Mouse (Mus musculus): ENCODE data around the gene Jph2. TPM values are rescaled to one million over a fixed set of nuclear protein-coding genes. Genes with fewer than 3 reads are reported as not detected.

Jph2 gene
- total and polyA plus RNA-seq, 2 experiments from 2014 or later, result 61.7 to 215 TPM

- H3K9ac ChIP-seq (replicated peaks; ENCODE audit: low read depth, low read length), result no peak overlapping the region
- H3K27me3 ChIP-seq (ENCODE audit: control insufficient read depth, insufficient read depth, low read length), result peaks cover 27% of the 10 kb centered on the region
- H3K36me3 ChIP-seq (replicated peaks; ENCODE audit: control insufficient read depth, insufficient read depth, low read length), result no peaks in the 10 kb centered on the region
- H3K27ac ChIP-seq (ENCODE audit: low read depth), result no peak overlapping the region
- H3K4me3 ChIP-seq (ENCODE audit: low read depth, low read length), result peak overlapping the region; percentile 11; the same call in 1 of the 2 replicates
- ATAC-seq (ENCODE audit: insufficient read depth, low read depth), result no peak
- no peak for DNase-seq (ENCODE audit: low spot score)
- H3K9me3 ChIP-seq (replicated peaks; ENCODE audit: control insufficient read depth, low read length), result no peaks in the 10 kb centered on the region
- WGBS, result 2% methylated on average over 30 of the region's 30 CpGs
- peak overlapping the region; percentile 43 for H3K4me2 ChIP-seq (ENCODE audit: low read depth, low read length)
- no peaks in the 10 kb centered on the region for H3K4me1 ChIP-seq (ENCODE audit: control insufficient read depth, insufficient read depth)
- no peak for TF ChIP-seq CTCF (IDR thresholded peaks at IDR 0.05; ENCODE audit: low read depth)
- TF ChIP-seq EP300 (IDR thresholded peaks at IDR 0.05; ENCODE audit: low read depth), result no peak
Observed at GRCm38 (mm10) chr2:163438619-163439451, 41.0 kb upstream of the Jph2 start.

- DNase-seq (ENCODE audit: low spot score), result no peak
- Histone ChIP-seq H3K4me2 (ENCODE audit: low read depth, low read length) (peak within 1 kb of the TSS; percentile 43), H3K4me3 (ENCODE audit: low read depth, low read length) (peak within 1 kb of the TSS; percentile 11), H3K4me1 (ENCODE audit: control insufficient read depth, insufficient read depth) (no peaks in the 10 kb centered on the region), H3K27ac (ENCODE audit: low read depth) (no peak within 1 kb of the TSS), H3K27me3 (ENCODE audit: control insufficient read depth, insufficient read depth, low read length) (peaks cover 27% of the 10 kb centered on the region), H3K9me3 (replicated peaks; ENCODE audit: control insufficient read depth, low read length) (no peaks in the 10 kb centered on the region), H3K36me3 (replicated peaks; ENCODE audit: control insufficient read depth, insufficient read depth, low read length) (no peaks in the 10 kb centered on the region), H3K9ac (replicated peaks; ENCODE audit: low read depth, low read length) (no peak within 1 kb of the TSS)
- 1% methylated on average over 18 of the region's 18 CpGs for WGBS
- no peak for TF ChIP-seq CTCF (IDR thresholded peaks at IDR 0.05; ENCODE audit: low read depth)
- ATAC-seq (ENCODE audit: insufficient read depth, low read depth), result no peak
Observed at GRCm38 (mm10) chr2:163438246-163438618, 40.4 kb upstream of the Jph2 start, which contains the start of gene Gdap1l1. Gene Gdap1l1 (plus strand): TSS chr2:163438476.

- Histone ChIP-seq H3K4me3 (ENCODE audit: low read depth, low read length) (no peak overlapping the region), H3K27me3 (ENCODE audit: control insufficient read depth, insufficient read depth, low read length) (peaks cover 27% of the 10 kb centered on the region), H3K36me3 (replicated peaks; ENCODE audit: control insufficient read depth, insufficient read depth, low read length) (no peaks in the 10 kb centered on the region), H3K4me1 (ENCODE audit: control insufficient read depth, insufficient read depth) (no peaks in the 10 kb centered on the region), H3K9ac (replicated peaks; ENCODE audit: low read depth, low read length) (no peak overlapping the region), H3K9me3 (replicated peaks; ENCODE audit: control insufficient read depth, low read length) (no peaks in the 10 kb centered on the region), H3K4me2 (ENCODE audit: low read depth, low read length) (no peak overlapping the region), H3K27ac (ENCODE audit: low read depth) (no peak overlapping the region)
- TF ChIP-seq CTCF (IDR thresholded peaks at IDR 0.05; ENCODE audit: low read depth), result no peak
- no peak for TF ChIP-seq EP300 (IDR thresholded peaks at IDR 0.05; ENCODE audit: low read depth)
- DNase-seq (ENCODE audit: low spot score) (no peak), ATAC-seq (ENCODE audit: insufficient read depth, low read depth) (no peak)
- 42% methylated on average over 4 of the region's 4 CpGs for WGBS
Observed at GRCm38 (mm10) chr2:163437800-163438199, 40.0 kb upstream of the Jph2 start.

GRCm38 (mm10) chr2:163433971-163434370, 36.2 kb upstream of the Jph2 start:
- 8% methylated on average over 4 of the region's 4 CpGs for WGBS
- no peak overlapping the region for H3K4me2 ChIP-seq (ENCODE audit: low read depth, low read length)

GRCm38 (mm10) chr2:163431289-163431688, 33.5 kb upstream of the Jph2 start:
- Histone ChIP-seq H3K27me3 (ENCODE audit: control insufficient read depth, insufficient read depth, low read length) (no peaks in the 10 kb centered on the region), H3K4me2 (ENCODE audit: low read depth, low read length) (no peak overlapping the region), H3K4me3 (ENCODE audit: low read depth, low read length) (no peak overlapping the region), H3K27ac (ENCODE audit: low read depth) (no peak overlapping the region), H3K4me1 (ENCODE audit: control insufficient read depth, insufficient read depth) (no peaks in the 10 kb centered on the region), H3K9me3 (replicated peaks; ENCODE audit: control insufficient read depth, low read length) (no peaks in the 10 kb centered on the region), H3K36me3 (replicated peaks; ENCODE audit: control insufficient read depth, insufficient read depth, low read length) (no peaks in the 10 kb centered on the region), H3K9ac (replicated peaks; ENCODE audit: low read depth, low read length) (no peak overlapping the region)
- no peak for DNase-seq (ENCODE audit: low spot score)
- TF ChIP-seq EP300 (IDR thresholded peaks at IDR 0.05; ENCODE audit: low read depth) (no peak), CTCF (IDR thresholded peaks at IDR 0.05; ENCODE audit: low read depth) (no peak)
- WGBS, result 75% methylated on average over 9 of the region's 9 CpGs
- ATAC-seq (ENCODE audit: insufficient read depth, low read depth), result no peak

More at GRCm38 (mm10) chr2:163433971-163434370, 36.2 kb upstream of the Jph2 start:
- no peak overlapping the region for H3K9ac ChIP-seq (replicated peaks; ENCODE audit: low read depth, low read length)
- no peak for TF ChIP-seq CTCF (IDR thresholded peaks at IDR 0.05; ENCODE audit: low read depth)
- no peak overlapping the region for H3K4me3 ChIP-seq (ENCODE audit: low read depth, low read length)
- H3K27me3 ChIP-seq (ENCODE audit: control insufficient read depth, insufficient read depth, low read length), result peaks cover 16% of the 10 kb centered on the region
- H3K27ac ChIP-seq (ENCODE audit: low read depth), result no peak overlapping the region
- H3K9me3 ChIP-seq (replicated peaks; ENCODE audit: control insufficient read depth, low read length), result no peaks in the 10 kb centered on the region
- ATAC-seq (ENCODE audit: insufficient read depth, low read depth) (no peak), DNase-seq (ENCODE audit: low spot score) (no peak)
- no peaks in the 10 kb centered on the region for H3K4me1 ChIP-seq (ENCODE audit: control insufficient read depth, insufficient read depth)
- H3K36me3 ChIP-seq (replicated peaks; ENCODE audit: control insufficient read depth, insufficient read depth, low read length), result no peaks in the 10 kb centered on the region

Measured in heart, postnatal 0 days (tissue).